Mouse (Mus musculus): ENCODE measurements around the gene C77080. TPM values are rescaled to one million over a fixed set of nuclear protein-coding genes. Genes with fewer than 3 reads are reported as not detected.
A peak's percentile ranks its signal among the peaks of the same experiment; 100 is the strongest.

Gene C77080
- polyA plus RNA-seq, 1 experiment from 2014 or later, result 0.85 TPM

DNA sequence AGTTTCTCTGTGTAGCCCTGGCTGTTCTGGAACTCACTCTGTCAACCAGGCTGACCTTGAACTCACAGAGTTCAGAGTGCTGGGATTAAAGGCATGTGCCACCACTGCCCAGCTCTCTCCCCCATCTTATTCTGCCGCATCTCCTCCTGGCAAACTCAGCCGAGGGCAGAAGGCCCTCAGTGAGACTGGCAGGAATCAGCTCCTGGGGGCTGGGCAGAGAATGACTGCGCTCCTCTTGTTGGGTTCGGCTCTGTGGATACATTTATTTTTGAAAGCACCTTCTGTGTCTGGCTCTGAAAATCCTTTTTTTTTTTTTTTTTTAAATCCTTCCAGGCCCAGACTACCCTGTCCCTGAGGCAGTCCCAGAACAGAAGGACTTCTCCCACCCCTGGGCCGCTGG is 21.6 kb upstream of the C77080 start:
- Histone ChIP-seq H3K4me3 (ENCODE audit: low read depth, low read length) (no peak overlapping the region), H3K27me3 (ENCODE audit: control insufficient read depth, insufficient read depth, low read depth, low read length) (peaks cover 27% of the 10 kb centered on the region), H3K36me3 (ENCODE audit: control insufficient read depth, insufficient read depth) (no peaks in the 10 kb centered on the region), H3K27ac (ENCODE audit: low read length) (no peak overlapping the region), H3K4me2 (ENCODE audit: low read depth, low read length) (no peak overlapping the region), H3K4me1 (ENCODE audit: control insufficient read depth, low read depth, low read length) (peaks cover 10% of the 10 kb centered on the region), H3K9ac (ENCODE audit: low read depth, low read length) (no peak overlapping the region), H3K9me3 (replicated peaks; ENCODE audit: control insufficient read depth, low read length) (no peaks in the 10 kb centered on the region)
- no peak for ATAC-seq (ENCODE audit: low read depth)
- 76% methylated on average over 5 of the region's 5 CpGs for WGBS (ENCODE audit: insufficient replicate concordance)

DNA sequence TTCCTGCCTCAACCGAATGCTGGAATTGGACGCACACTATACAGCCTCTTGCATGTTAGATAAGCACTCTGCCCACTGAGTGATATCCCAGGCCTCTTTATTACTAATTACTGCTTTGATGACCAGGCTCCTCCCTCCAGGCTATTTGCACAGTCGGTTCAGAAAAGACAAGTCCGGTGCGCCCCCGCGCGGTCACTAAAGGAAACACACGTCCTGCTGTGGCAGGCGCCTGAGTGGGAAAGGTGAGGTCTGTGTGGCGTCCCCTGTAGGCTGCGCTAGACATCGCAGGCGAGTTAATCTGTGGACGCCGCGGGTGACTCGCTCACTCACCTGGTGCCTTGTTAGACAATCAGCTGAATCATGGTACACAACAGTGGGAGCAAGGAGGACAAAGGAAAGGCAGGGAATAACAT is 15.3 kb upstream of the C77080 start:
- no peak overlapping the region for H3K9ac ChIP-seq (ENCODE audit: low read depth, low read length)
- no peak overlapping the region for H3K27ac ChIP-seq (ENCODE audit: low read length)
- H3K4me2 ChIP-seq (ENCODE audit: low read depth, low read length), result no peak overlapping the region
- H3K27me3 ChIP-seq (ENCODE audit: control insufficient read depth, insufficient read depth, low read depth, low read length), result no peaks in the 10 kb centered on the region
- no peaks in the 10 kb centered on the region for H3K9me3 ChIP-seq (replicated peaks; ENCODE audit: control insufficient read depth, low read length)
- WGBS (ENCODE audit: insufficient replicate concordance), result under 1% methylated on average over 18 of the region's 18 CpGs
- ATAC-seq (ENCODE audit: low read depth), result peak; percentile 72
- peaks cover 6% of the 10 kb centered on the region for H3K4me1 ChIP-seq (ENCODE audit: control insufficient read depth, low read depth, low read length)
- H3K36me3 ChIP-seq (ENCODE audit: control insufficient read depth, insufficient read depth), result no peaks in the 10 kb centered on the region
- H3K4me3 ChIP-seq (ENCODE audit: low read depth, low read length), result no peak overlapping the region

DNA sequence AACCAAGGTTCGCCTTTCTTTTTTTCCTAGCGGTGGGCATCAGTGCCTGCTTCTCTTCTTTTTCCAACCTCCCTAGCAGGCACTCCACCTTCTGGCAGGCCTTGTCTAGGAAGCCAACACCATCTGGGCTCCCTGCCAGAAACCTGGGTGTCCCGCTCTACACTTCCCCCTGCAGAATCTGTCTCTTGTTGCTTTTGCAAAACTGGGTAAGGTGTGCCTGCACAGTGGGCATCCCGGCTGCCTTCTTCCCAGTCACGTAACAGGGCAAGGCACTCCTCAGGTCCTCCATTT is 11.5 kb upstream of the C77080 start:
- H3K9ac ChIP-seq (ENCODE audit: low read depth, low read length), result no peak overlapping the region
- 53% methylated on average over 5 of the region's 5 CpGs for WGBS (ENCODE audit: insufficient replicate concordance)
- no peak overlapping the region for H3K27ac ChIP-seq (ENCODE audit: low read length)
- H3K27me3 ChIP-seq (ENCODE audit: control insufficient read depth, insufficient read depth, low read depth, low read length), result no peaks in the 10 kb centered on the region
- no peak overlapping the region; the same call in 1 of the 2 replicates for H3K4me2 ChIP-seq (ENCODE audit: low read depth, low read length)
- H3K4me3 ChIP-seq (ENCODE audit: low read depth, low read length), result no peak overlapping the region
- peak; percentile 28 for ATAC-seq (ENCODE audit: low read depth)
- no peaks in the 10 kb centered on the region for H3K36me3 ChIP-seq (ENCODE audit: control insufficient read depth, insufficient read depth)
- no peaks in the 10 kb centered on the region for H3K9me3 ChIP-seq (replicated peaks; ENCODE audit: control insufficient read depth, low read length)
- peaks cover 6% of the 10 kb centered on the region for H3K4me1 ChIP-seq (ENCODE audit: control insufficient read depth, low read depth, low read length)

DNA sequence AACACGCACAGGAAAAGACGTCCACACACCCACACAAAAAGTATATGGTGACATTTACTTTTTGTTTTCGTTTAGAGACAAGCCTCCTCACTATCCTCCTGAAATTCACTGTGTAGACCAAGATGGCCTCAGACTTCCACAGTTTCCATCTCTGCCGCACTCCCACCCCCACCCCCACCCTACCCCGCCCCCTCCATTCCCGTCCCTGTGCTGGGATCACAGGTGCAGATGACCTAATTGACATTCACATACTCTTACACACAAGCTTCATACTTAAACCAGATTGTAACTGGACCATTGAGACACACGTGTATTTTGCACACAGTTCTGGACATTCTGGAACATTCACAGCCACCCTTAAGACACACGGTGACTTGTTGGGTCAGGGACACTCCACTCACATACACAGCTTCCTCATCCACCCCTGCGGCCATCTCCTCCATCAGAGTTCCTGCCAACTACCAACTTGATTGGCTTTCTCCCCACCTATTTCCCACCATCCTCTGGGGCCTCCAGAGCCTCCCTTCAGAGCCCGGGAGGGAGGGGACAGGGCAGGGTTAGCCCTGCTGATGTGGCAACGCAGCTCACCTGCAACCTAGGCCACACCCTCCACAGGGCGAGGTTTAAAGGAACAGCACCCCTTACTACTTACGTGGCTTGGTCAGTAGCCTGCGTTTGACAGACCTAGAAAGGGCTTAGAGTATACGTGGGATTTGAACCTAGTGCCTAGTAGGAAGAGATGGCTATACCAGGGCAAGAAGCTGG is 11.0 kb upstream of the C77080 start:
- H3K4me2 ChIP-seq (ENCODE audit: low read depth, low read length), result no peak overlapping the region; the same call in 1 of the 2 replicates
- H3K36me3 ChIP-seq (ENCODE audit: control insufficient read depth, insufficient read depth), result no peaks in the 10 kb centered on the region
- peak; percentile 87 for ATAC-seq (ENCODE audit: low read depth)
- no peaks in the 10 kb centered on the region for H3K27me3 ChIP-seq (ENCODE audit: control insufficient read depth, insufficient read depth, low read depth, low read length)
- no peaks in the 10 kb centered on the region for H3K9me3 ChIP-seq (replicated peaks; ENCODE audit: control insufficient read depth, low read length)
- H3K27ac ChIP-seq (ENCODE audit: low read length), result no peak overlapping the region
- H3K4me3 ChIP-seq (ENCODE audit: low read depth, low read length), result peak overlapping the region; percentile 7; the same call in 1 of the 2 replicates
- H3K9ac ChIP-seq (ENCODE audit: low read depth, low read length), result no peak overlapping the region
- 29% methylated on average over 15 of the region's 15 CpGs for WGBS (ENCODE audit: insufficient replicate concordance)
- peaks cover 6% of the 10 kb centered on the region for H3K4me1 ChIP-seq (ENCODE audit: control insufficient read depth, low read depth, low read length)

DNA sequence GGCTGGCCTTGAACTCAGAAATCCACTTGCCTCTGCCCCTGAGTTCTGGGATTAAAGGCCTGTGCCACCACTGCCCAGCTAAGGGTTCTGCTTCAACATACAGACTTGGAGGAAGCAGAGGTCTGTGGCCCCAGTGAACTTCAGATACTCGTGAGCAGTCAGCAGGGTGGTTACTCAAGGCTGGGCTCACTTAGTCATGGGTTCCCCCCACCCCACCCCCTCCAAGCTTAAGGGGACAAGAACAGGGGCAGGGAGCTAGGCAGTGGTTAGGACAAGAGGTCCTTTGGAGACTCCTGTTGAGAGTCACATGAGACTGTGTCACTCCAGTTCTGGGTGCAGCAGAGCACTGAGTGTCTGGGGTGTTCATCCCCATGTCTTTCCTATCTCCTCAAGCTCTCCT is 7.5 kb upstream of the C77080 start:
- 29% methylated on average over 1 of the region's 1 CpGs for WGBS (ENCODE audit: insufficient replicate concordance)
- no peak overlapping the region for H3K27ac ChIP-seq (ENCODE audit: low read length)
- ATAC-seq (ENCODE audit: low read depth), result no peak

DNA sequence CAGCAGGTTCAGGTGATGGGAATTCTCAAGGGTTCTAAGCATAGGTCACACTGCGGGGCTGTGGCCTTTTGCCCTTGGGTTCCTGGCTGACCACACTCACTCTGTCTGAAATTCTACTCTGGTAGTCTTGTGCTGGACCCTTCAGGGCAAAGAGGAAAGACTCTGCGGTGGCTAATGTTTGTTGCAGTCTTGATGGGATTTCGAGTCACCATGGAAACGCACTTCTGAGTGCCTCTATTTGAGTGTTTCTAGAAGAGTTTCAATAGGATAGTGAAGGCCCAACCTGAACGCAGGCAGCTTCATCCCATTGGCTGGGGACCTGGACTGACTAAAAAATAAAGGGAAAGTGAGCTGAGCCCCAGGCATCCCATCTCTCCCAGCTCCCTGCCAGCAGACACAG is 5.6 kb upstream of the C77080 start:
- Histone ChIP-seq H3K9me3 (replicated peaks; ENCODE audit: control insufficient read depth, low read length) (no peaks in the 10 kb centered on the region), H3K4me2 (ENCODE audit: low read depth, low read length) (no peak overlapping the region), H3K4me1 (ENCODE audit: control insufficient read depth, low read depth, low read length) (peaks cover 21% of the 10 kb centered on the region), H3K27ac (ENCODE audit: low read length) (no peak overlapping the region), H3K36me3 (ENCODE audit: control insufficient read depth, insufficient read depth) (no peaks in the 10 kb centered on the region), H3K9ac (ENCODE audit: low read depth, low read length) (no peak overlapping the region), H3K4me3 (ENCODE audit: low read depth, low read length) (no peak overlapping the region), H3K27me3 (ENCODE audit: control insufficient read depth, insufficient read depth, low read depth, low read length) (no peaks in the 10 kb centered on the region)
- WGBS (ENCODE audit: insufficient replicate concordance), result 79% methylated on average over 5 of the region's 5 CpGs
- ATAC-seq (ENCODE audit: low read depth), result no peak

More for the DNA sequence above, 7.5 kb upstream of the C77080 start:
- Histone ChIP-seq H3K4me1 (ENCODE audit: control insufficient read depth, low read depth, low read length) (peaks cover 17% of the 10 kb centered on the region), H3K36me3 (ENCODE audit: control insufficient read depth, insufficient read depth) (no peaks in the 10 kb centered on the region), H3K4me3 (ENCODE audit: low read depth, low read length) (no peak overlapping the region), H3K9ac (ENCODE audit: low read depth, low read length) (no peak overlapping the region), H3K27me3 (ENCODE audit: control insufficient read depth, insufficient read depth, low read depth, low read length) (no peaks in the 10 kb centered on the region), H3K4me2 (ENCODE audit: low read depth, low read length) (no peak overlapping the region), H3K9me3 (replicated peaks; ENCODE audit: control insufficient read depth, low read length) (no peaks in the 10 kb centered on the region)

- Histone ChIP-seq H3K27ac (ENCODE audit: low read length) (no peak overlapping the region), H3K9ac (ENCODE audit: low read depth, low read length) (no peak overlapping the region), H3K36me3 (ENCODE audit: control insufficient read depth, insufficient read depth) (no peaks in the 10 kb centered on the region), H3K4me1 (ENCODE audit: control insufficient read depth, low read depth, low read length) (peaks cover 21% of the 10 kb centered on the region), H3K4me3 (ENCODE audit: low read depth, low read length) (no peak overlapping the region), H3K27me3 (ENCODE audit: control insufficient read depth, insufficient read depth, low read depth, low read length) (no peaks in the 10 kb centered on the region), H3K4me2 (ENCODE audit: low read depth, low read length) (no peak overlapping the region), H3K9me3 (replicated peaks; ENCODE audit: control insufficient read depth, low read length) (no peaks in the 10 kb centered on the region)
- no peak for ATAC-seq (ENCODE audit: low read depth)
- 67% methylated on average over 4 of the region's 4 CpGs for WGBS (ENCODE audit: insufficient replicate concordance)
These were observed 5.0 kb upstream of the C77080 start for GRCm38 (mm10) chr4:129266191-129266590.

DNA sequence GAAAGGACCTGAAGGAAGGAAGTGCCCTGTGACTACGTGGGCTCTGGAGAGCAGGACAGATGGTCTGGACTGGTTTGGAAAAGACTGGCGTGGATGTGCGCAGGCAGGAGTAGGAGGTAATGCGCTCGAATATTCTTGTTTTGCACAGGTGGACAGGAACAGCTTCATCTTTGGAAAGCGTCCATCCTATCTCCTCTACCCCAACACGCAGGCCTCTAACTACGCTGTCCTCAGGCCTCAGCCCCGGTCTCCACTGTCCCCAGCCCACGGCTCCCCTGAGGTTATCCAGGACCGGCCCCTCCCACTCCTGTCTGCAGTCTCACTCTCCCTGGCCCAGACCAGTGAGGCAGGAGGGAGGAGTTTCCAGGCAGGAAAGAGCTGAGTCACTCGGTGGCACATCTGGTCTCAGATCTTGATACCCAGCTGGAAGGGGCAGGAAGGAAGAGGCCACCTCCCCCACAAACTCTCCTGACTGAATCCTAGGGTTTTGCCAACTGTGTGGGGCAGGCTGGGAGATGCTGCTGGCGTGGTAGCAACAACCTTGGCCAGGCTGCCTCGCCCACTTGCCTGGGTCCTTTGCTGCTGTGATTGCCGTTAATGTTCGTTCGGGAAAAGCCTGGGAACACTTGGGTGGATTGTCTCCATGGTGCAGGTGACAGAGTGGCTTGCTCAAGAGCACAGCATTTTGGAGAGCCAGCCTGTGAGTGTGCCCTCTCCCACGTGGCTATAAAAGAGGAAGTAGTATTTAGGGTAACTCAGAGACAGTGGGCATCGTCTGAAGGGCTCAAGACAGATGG is 2.2 kb upstream of the C77080 start:
- Histone ChIP-seq H3K9me3 (replicated peaks; ENCODE audit: control insufficient read depth, low read length) (no peaks in the 10 kb centered on the region), H3K27ac (ENCODE audit: low read length) (no peak overlapping the region), H3K4me3 (ENCODE audit: low read depth, low read length) (0 out of 2 replicates have a peak overlapping the region, but pooled peaks have one; percentile 15), H3K9ac (ENCODE audit: low read depth, low read length) (0 out of 2 replicates have a peak overlapping the region, but pooled peaks have one; percentile 22), H3K4me1 (ENCODE audit: control insufficient read depth, low read depth, low read length) (peaks cover 21% of the 10 kb centered on the region), H3K27me3 (ENCODE audit: control insufficient read depth, insufficient read depth, low read depth, low read length) (no peaks in the 10 kb centered on the region), H3K36me3 (ENCODE audit: control insufficient read depth, insufficient read depth) (no peaks in the 10 kb centered on the region), H3K4me2 (ENCODE audit: low read depth, low read length) (peak overlapping the region; percentile 53)
- peak; percentile 96 for ATAC-seq (ENCODE audit: low read depth)
- 24% methylated on average over 19 of the region's 19 CpGs for WGBS (ENCODE audit: insufficient replicate concordance)

DNA sequence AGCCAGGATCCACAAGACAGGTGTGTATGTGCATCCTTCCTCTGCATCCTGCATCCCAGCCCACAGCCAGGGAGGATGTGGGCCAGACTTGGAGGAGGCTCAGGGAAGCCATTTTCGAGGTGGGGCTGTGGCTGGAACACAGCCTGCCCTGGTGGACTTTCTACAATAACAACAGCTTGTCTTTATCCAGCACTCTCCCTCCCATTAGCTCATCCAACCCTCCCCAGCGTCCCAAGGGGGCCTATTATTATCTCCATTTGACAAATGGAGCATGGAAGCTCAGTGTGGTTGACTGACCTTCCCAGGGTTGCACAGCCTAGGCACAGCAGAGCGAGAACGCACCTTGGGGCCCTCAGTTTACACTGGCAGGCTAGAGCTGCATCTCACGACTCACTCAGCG is 526 bp downstream of the C77080 start:
- Histone ChIP-seq H3K4me3 (ENCODE audit: low read depth, low read length) (no peak overlapping the region), H3K4me1 (ENCODE audit: control insufficient read depth, low read depth, low read length) (peaks cover 30% of the 10 kb centered on the region), H3K9ac (ENCODE audit: low read depth, low read length) (no peak overlapping the region), H3K36me3 (ENCODE audit: control insufficient read depth, insufficient read depth) (no peaks in the 10 kb centered on the region), H3K9me3 (replicated peaks; ENCODE audit: control insufficient read depth, low read length) (no peaks in the 10 kb centered on the region), H3K27me3 (ENCODE audit: control insufficient read depth, insufficient read depth, low read depth, low read length) (no peaks in the 10 kb centered on the region), H3K4me2 (ENCODE audit: low read depth, low read length) (no peak overlapping the region), H3K27ac (ENCODE audit: low read length) (no peak overlapping the region)
- ATAC-seq (ENCODE audit: low read depth), result no peak
- WGBS (ENCODE audit: insufficient replicate concordance), result 31% methylated on average over 6 of the region's 6 CpGs

All from liver, embryonic 16.5 days (tissue).